Mouse (Mus musculus): ENCODE measurements around the gene Tigit.

- no peak for TF ChIP-seq CHD2 (IDR thresholded peaks at IDR 0.05; ENCODE audit: low read depth, low read length)
- no peak for TF ChIP-seq ZC3H11A (IDR thresholded peaks at IDR 0.05; ENCODE audit: borderline replicate concordance, low read depth, low read length)
These were observed 27.0 kb upstream of the Tigit start for GRCm38 (mm10) chr16:43690912-43691311.
